Comparison of ENCODE assay signal across 1 mouse cellular context in the genomic region with DNA sequence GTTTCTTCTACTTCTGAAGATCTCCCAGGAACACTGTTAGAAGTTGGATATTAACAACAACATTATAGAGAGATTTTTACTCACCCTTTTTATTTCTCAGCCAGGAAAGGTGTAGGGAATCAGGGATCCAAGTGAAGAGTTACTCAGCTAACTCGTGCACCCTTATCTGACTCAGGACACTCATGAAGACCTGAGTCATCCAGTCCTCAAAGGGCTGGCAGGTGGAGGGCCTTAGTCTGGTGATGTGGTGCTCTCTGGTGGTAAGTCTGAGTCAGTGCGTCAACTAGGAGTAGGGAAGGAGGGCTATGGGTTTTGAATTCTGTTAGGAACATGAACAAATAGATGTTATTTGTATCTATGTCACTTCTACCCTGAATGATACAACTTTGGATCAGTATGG.
TF ChIP-seq lines count a peak whose summit lies in the region.

No protein-coding gene starts in this region.

TF ChIP-seq in MEL, 35 proteins besides CTCF, POLR2A, EP300 and RAD21 (continued from another document):
- TF ChIP-seq ZMIZ1 (IDR thresholded peaks at IDR 0.05; ENCODE audit: low read depth, low read length) (no peak), MAZ (IDR thresholded peaks at IDR 0.05; ENCODE audit: low read depth, low read length) (no peak), UBTF (IDR thresholded peaks at IDR 0.05; ENCODE audit: borderline replicate concordance, insufficient read depth, low read depth, low read length) (no peak), MXI1 (IDR thresholded peaks at IDR 0.05; ENCODE audit: low read depth, low read length) (peak; percentile 63; the same call in 1 of the 2 replicates), GATA1 (IDR thresholded peaks at IDR 0.05; ENCODE audit: low read depth, low read length) (peak; percentile 82), ELF1 (IDR thresholded peaks at IDR 0.05; ENCODE audit: low read depth, low read length) (no peak), SMC3 (IDR thresholded peaks at IDR 0.05; ENCODE audit: low read depth, low read length) (peak; percentile 91), SIN3A (IDR thresholded peaks at IDR 0.05; ENCODE audit: low read length) (peak; percentile 33; the same call in 1 of the 2 replicates), HCFC1 (IDR thresholded peaks at IDR 0.05; ENCODE audit: low read depth, low read length) (peak; percentile 12; the same call in 1 of the 2 replicates), POLR2AphosphoS5 (IDR thresholded peaks at IDR 0.05; ENCODE audit: borderline replicate concordance, low read depth, low read length) (no peak), E2F4 (IDR thresholded peaks at IDR 0.05; ENCODE audit: borderline replicate concordance, low read depth, low read length) (no peak), BHLHE40 (IDR thresholded peaks at IDR 0.05; ENCODE audit: borderline replicate concordance, low read depth, low read length) (peak; percentile 33; the same call in 1 of the 2 replicates), ZNF384 (IDR thresholded peaks at IDR 0.05; ENCODE audit: low read depth, low read length) (peak; percentile 67), CHD2 (IDR thresholded peaks at IDR 0.05; ENCODE audit: low read length) (no peak), GABPA (IDR thresholded peaks at IDR 0.05; ENCODE audit: low read depth, low read length) (no peak), MAX (IDR thresholded peaks at IDR 0.05; ENCODE audit: low read length) (peak; percentile 51; the same call in 1 of the 2 replicates), MAFK (IDR thresholded peaks at IDR 0.05; ENCODE audit: borderline replicate concordance, low read depth, low read length) (peak; percentile 42; the same call in 1 of the 2 replicates), NELFE (IDR thresholded peaks at IDR 0.05; ENCODE audit: low read depth, low read length) (no peak), TCF12 (IDR thresholded peaks at IDR 0.05; ENCODE audit: low read depth, low read length) (0 out of 2 replicates have a peak, but pooled peaks have one; percentile 27)
TF ChIP-seq in MEL: peak in this region for 16.
